Mouse (Mus musculus): ENCODE results near the gene Dync1i1.
"Not testable (repeated sequence)": the region's sequence is repeated elsewhere in the genome, so short reads cannot be mapped to it uniquely, and the experiment has no call there.

Gene Dync1i1

GRCm38 (mm10) chr6:5725611-5726236 is at the start of gene Dync1i1:
Gene Dync1i1, plus strand, starts transcription at chr6:5725639.
- no peak for DNase-seq (ENCODE audit: low read depth in 2 of 2, low spot score in 2 of 2)

- DNase-seq (ENCODE audit: low read depth in 2 of 2, low spot score in 2 of 2) = no peak
These were observed 45.7 kb upstream of the Dync1i1 start for GRCm38 (mm10) chr6:5679738-5680137.

GRCm38 (mm10) chr6:5701826-5702225 is 23.6 kb upstream of the Dync1i1 start:
- DNase-seq (ENCODE audit: low read depth in 2 of 2, low spot score in 2 of 2) = no peak

GRCm38 (mm10) chr6:5707894-5708293 is 17.5 kb upstream of the Dync1i1 start:
- not testable (repeated sequence) for DNase-seq (ENCODE audit: low read depth in 2 of 2, low spot score in 2 of 2)

GRCm38 (mm10) chr6:5710063-5710605 is 15.3 kb upstream of the Dync1i1 start:
- DNase-seq (ENCODE audit: low read depth in 2 of 2, low spot score in 2 of 2) = no peak

- no peak for DNase-seq (ENCODE audit: low read depth in 2 of 2, low spot score in 2 of 2)
These were observed 12.8 kb upstream of the Dync1i1 start for GRCm38 (mm10) chr6:5712620-5713019.

GRCm38 (mm10) chr6:5715101-5715618 is 10.3 kb upstream of the Dync1i1 start:
- no peak for DNase-seq (ENCODE audit: low read depth in 2 of 2, low spot score in 2 of 2)

GRCm38 (mm10) chr6:5718955-5719354 is 6.5 kb upstream of the Dync1i1 start:
- no peak for DNase-seq (ENCODE audit: low read depth in 2 of 2, low spot score in 2 of 2)

GRCm38 (mm10) chr6:5720716-5721115 is 4.7 kb upstream of the Dync1i1 start:
- DNase-seq (ENCODE audit: low read depth in 2 of 2, low spot score in 2 of 2) = not testable (repeated sequence)

- DNase-seq (ENCODE audit: low read depth in 2 of 2, low spot score in 2 of 2) = no peak
These were observed 1.5 kb upstream of the Dync1i1 start for GRCm38 (mm10) chr6:5723986-5724385.

GRCm38 (mm10) chr6:5726237-5726670 is 815 bp downstream of the Dync1i1 start:
- DNase-seq (ENCODE audit: low read depth in 2 of 2, low spot score in 2 of 2) = no peak

- no peak for DNase-seq (ENCODE audit: low read depth in 2 of 2, low spot score in 2 of 2)
These were observed 7.8 kb downstream of the Dync1i1 start for GRCm38 (mm10) chr6:5733217-5733616.

- no peak for DNase-seq (ENCODE audit: low read depth in 2 of 2, low spot score in 2 of 2)
These were observed 9.0 kb downstream of the Dync1i1 start for GRCm38 (mm10) chr6:5734398-5734797.

GRCm38 (mm10) chr6:5734862-5735261 is 9.4 kb downstream of the Dync1i1 start:
- DNase-seq (ENCODE audit: low read depth in 2 of 2, low spot score in 2 of 2) = no peak

GRCm38 (mm10) chr6:5739711-5740110 is 14.3 kb downstream of the Dync1i1 start:
- DNase-seq (ENCODE audit: low read depth in 2 of 2, low spot score in 2 of 2) = no peak

GRCm38 (mm10) chr6:5741395-5742032 is 16.1 kb downstream of the Dync1i1 start:
- no peak for DNase-seq (ENCODE audit: low read depth in 2 of 2, low spot score in 2 of 2)

- DNase-seq (ENCODE audit: low read depth in 2 of 2, low spot score in 2 of 2) = no peak
These were observed 24.8 kb downstream of the Dync1i1 start for GRCm38 (mm10) chr6:5750079-5750711.

- DNase-seq (ENCODE audit: low read depth in 2 of 2, low spot score in 2 of 2) = no peak
These were observed 26.7 kb downstream of the Dync1i1 start for GRCm38 (mm10) chr6:5752128-5752527.

GRCm38 (mm10) chr6:5752617-5753016 is 27.2 kb downstream of the Dync1i1 start:
- no peak for DNase-seq (ENCODE audit: low read depth in 2 of 2, low spot score in 2 of 2)

GRCm38 (mm10) chr6:5756509-5757130 is 31.2 kb downstream of the Dync1i1 start:
- no peak for DNase-seq (ENCODE audit: low read depth in 2 of 2, low spot score in 2 of 2)

- DNase-seq (ENCODE audit: low read depth in 2 of 2, low spot score in 2 of 2) = no peak
These were observed 37.5 kb downstream of the Dync1i1 start for GRCm38 (mm10) chr6:5762943-5763342.
